Mouse (Mus musculus): ENCODE measurements at regions not wholly inside any gene's neighbourhood (a gene's known extent, or its start where the extent isn't known, plus 50 kb on each side); places are given as distances from the start of the nearest gene placed in this dataset.

- H3K4me1 ChIP-seq (replicated peaks), result peaks cover 6% of the 10 kb centered on the region; the same call in 1 of the 2 replicates
- ATAC-seq, result no peak
These were observed 330.1 kb upstream of the Frg1 start for GRCm38 (mm10) chr8:41747024-41747423.

GRCm38 (mm10) chr8:41742796-41743670 lies 326.2 kb upstream of the Frg1 start:
- Histone ChIP-seq H3K9me3 (no peaks in the 10 kb centered on the region), H3K4me1 (replicated peaks) (peaks cover 6% of the 10 kb centered on the region; the same call in 1 of the 2 replicates), H3K27ac (no peak overlapping the region), H3K27me3 (no peaks in the 10 kb centered on the region), H3K36me3 (no peaks in the 10 kb centered on the region), H3K9ac (replicated peaks) (no peak overlapping the region), H3K4me3 (replicated peaks) (no peak overlapping the region), H3K4me2 (replicated peaks) (peak overlapping the region; percentile 22)
- peak; percentile 86 for ATAC-seq
- 30% methylated on average over 11 of the region's 11 CpGs for WGBS

More at GRCm38 (mm10) chr8:41747024-41747423, 330.1 kb upstream of the Frg1 start:
- H3K4me2 ChIP-seq (replicated peaks), result no peak overlapping the region
- no peak overlapping the region for H3K27ac ChIP-seq
- H3K27me3 ChIP-seq, result no peaks in the 10 kb centered on the region
- WGBS, result 96% methylated on average over 6 of the region's 6 CpGs
- no peaks in the 10 kb centered on the region for H3K9me3 ChIP-seq
- no peak overlapping the region for H3K4me3 ChIP-seq (replicated peaks)
- no peak overlapping the region for H3K9ac ChIP-seq (replicated peaks)
- no peaks in the 10 kb centered on the region for H3K36me3 ChIP-seq

- Histone ChIP-seq H3K27me3 (peaks cover 29% of the 10 kb centered on the region), H3K9ac (replicated peaks) (no peak overlapping the region), H3K27ac (no peak overlapping the region), H3K9me3 (no peaks in the 10 kb centered on the region), H3K4me1 (replicated peaks) (peaks cover 6% of the 10 kb centered on the region), H3K4me2 (replicated peaks) (no peak overlapping the region), H3K36me3 (no peaks in the 10 kb centered on the region), H3K4me3 (replicated peaks) (no peak overlapping the region)
- 95% methylated on average over 3 of the region's 3 CpGs for WGBS
- no peak for ATAC-seq
These were observed 300.1 kb upstream of the Frg1 start for GRCm38 (mm10) chr8:41717002-41717401.

- H3K4me2 ChIP-seq (replicated peaks), result no peak overlapping the region
- 41% methylated on average over 4 of the region's 4 CpGs for WGBS
These were observed 296.9 kb upstream of the Frg1 start for GRCm38 (mm10) chr8:41713634-41714330.

GRCm38 (mm10) chr8:41703927-41704924 lies 287.4 kb upstream of the Frg1 start:
- Histone ChIP-seq H3K27ac (0 out of 2 replicates have a peak overlapping the region, but pooled peaks have one; percentile 25), H3K27me3 (no peaks in the 10 kb centered on the region), H3K36me3 (no peaks in the 10 kb centered on the region), H3K9ac (replicated peaks) (no peak overlapping the region), H3K4me3 (replicated peaks) (no peak overlapping the region), H3K4me2 (replicated peaks) (no peak overlapping the region), H3K9me3 (no peaks in the 10 kb centered on the region), H3K4me1 (replicated peaks) (peaks cover 6% of the 10 kb centered on the region; the same call in 1 of the 2 replicates)
- peak; percentile 82 for ATAC-seq
- WGBS, result 32% methylated on average over 9 of the region's 9 CpGs

More at GRCm38 (mm10) chr8:41713634-41714330, 296.9 kb upstream of the Frg1 start:
- peaks cover 6% of the 10 kb centered on the region for H3K4me1 ChIP-seq (replicated peaks)
- no peak overlapping the region for H3K27ac ChIP-seq
- H3K4me3 ChIP-seq (replicated peaks), result no peak overlapping the region
- no peak overlapping the region for H3K9ac ChIP-seq (replicated peaks)
- H3K36me3 ChIP-seq, result no peaks in the 10 kb centered on the region
- ATAC-seq, result peak; percentile 95
- no peaks in the 10 kb centered on the region for H3K9me3 ChIP-seq
- peaks cover 28% of the 10 kb centered on the region; the same call in 1 of the 2 replicates for H3K27me3 ChIP-seq

All from midbrain, embryonic 13.5 days (tissue).